Comparison of ENCODE assay signal across 16 mouse cellular contexts in the genomic region with DNA sequence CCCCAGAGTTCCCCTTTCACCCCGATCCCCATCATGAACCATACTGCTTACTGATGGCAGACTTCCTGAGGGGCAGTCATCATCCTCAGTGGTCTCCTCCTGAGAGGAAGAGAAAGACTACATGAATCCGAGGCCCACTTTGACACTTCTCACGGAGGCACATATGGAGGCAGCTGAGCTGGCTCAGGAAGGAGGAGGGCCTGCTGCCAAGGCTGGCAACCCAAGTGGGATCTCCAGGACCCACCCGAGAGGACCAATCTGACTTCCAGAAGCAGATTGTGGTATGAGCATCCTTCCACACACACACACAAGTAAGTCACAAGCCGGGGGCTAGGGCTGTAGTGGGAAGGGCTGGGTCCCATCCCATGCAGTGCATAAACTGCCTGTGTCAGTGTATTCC. TPM values are rescaled to one million over a fixed set of nuclear protein-coding genes. Genes with fewer than 3 reads are reported as not detected.
DNase-seq lines count a peak whose midpoint lies in the region; ATAC-seq and TF ChIP-seq lines count a peak whose summit lies in the region.
"Had no signal": no experiment of that assay in that cellular context is flagged by ENCODE, and none has a peak within 500 bp of the region (broad histone marks: within the 10 kb centered on the region; RNA-seq: fewer than 3 reads in every experiment).

No protein-coding gene starts in this region.

- WGBS in hindbrain, postnatal 0 days, result 61% methylated on average over 5 of the region's 5 CpGs
- WGBS in hindbrain, embryonic 12.5 days, result 87% methylated on average over 5 of the region's 5 CpGs
- WGBS in forebrain, embryonic 16.5 days, result 57% methylated on average over 5 of the region's 5 CpGs

- H3K9me3 ChIP-seq in hindbrain, postnatal 0 days (ENCODE audit: low read length), result no peaks in the 10 kb centered on the region
- H3K9me3 ChIP-seq in hindbrain, embryonic 12.5 days (replicated peaks), result no peaks in the 10 kb centered on the region
- H3K9me3 ChIP-seq in forebrain, embryonic 16.5 days (ENCODE audit: control insufficient read depth, low read length), result no peaks in the 10 kb centered on the region
- H3K9me3 ChIP-seq: embryonic facial prominence, embryonic 10.5 days; heart, embryonic 15.5 days had no signal

- no peak overlapping the region for H3K9ac ChIP-seq in hindbrain, postnatal 0 days (replicated peaks; ENCODE audit: low read length)
- H3K9ac ChIP-seq in hindbrain, embryonic 12.5 days, result no peak overlapping the region
- no peak overlapping the region for H3K9ac ChIP-seq in forebrain, embryonic 16.5 days (replicated peaks; ENCODE audit: low read depth, low read length)
- H3K9ac ChIP-seq: heart, embryonic 15.5 days; hindbrain, embryonic 14.5 days had no signal

- no peak for TF ChIP-seq POLR2A in brain, embryonic 14.5 days (IDR thresholded peaks at IDR 0.05; ENCODE audit: borderline replicate concordance, extremely low read depth, insufficient read depth, insufficient read length, poor library complexity, severe bottlenecking)

- no peak overlapping the region for H3K27ac ChIP-seq in hindbrain, postnatal 0 days
- H3K27ac ChIP-seq in hindbrain, embryonic 12.5 days, result no peak overlapping the region
- H3K27ac ChIP-seq in forebrain, embryonic 16.5 days (ENCODE audit: low read length), result no peak overlapping the region
- H3K27ac ChIP-seq: embryonic facial prominence, embryonic 10.5 days; heart, adult 2 months; heart, embryonic 15.5 days; hindbrain, embryonic 14.5 days had no signal

- no peak for TF ChIP-seq CTCF in hindbrain, postnatal 0 days (IDR thresholded peaks at IDR 0.05; ENCODE audit: low read depth)
- TF ChIP-seq CTCF in brain, embryonic 14.5 days (IDR thresholded peaks at IDR 0.05; ENCODE audit: borderline replicate concordance, extremely low read depth, insufficient read depth, insufficient read length), result no peak

- no peaks in the 10 kb centered on the region for H3K4me1 ChIP-seq in hindbrain, postnatal 0 days (ENCODE audit: insufficient read depth, low read length)
- H3K4me1 ChIP-seq in hindbrain, embryonic 12.5 days, result no peaks in the 10 kb centered on the region
- peaks cover 7% of the 10 kb centered on the region; the same call in 1 of the 2 replicates for H3K4me1 ChIP-seq in forebrain, embryonic 16.5 days (replicated peaks; ENCODE audit: control insufficient read depth, insufficient read depth, low read length)
- H3K4me1 ChIP-seq: heart, embryonic 15.5 days had no signal

- H3K36me3 ChIP-seq in hindbrain, postnatal 0 days (ENCODE audit: insufficient read depth, low read length), result no peaks in the 10 kb centered on the region
- no peaks in the 10 kb centered on the region for H3K36me3 ChIP-seq in hindbrain, embryonic 12.5 days
- no peaks in the 10 kb centered on the region for H3K36me3 ChIP-seq in forebrain, embryonic 16.5 days (ENCODE audit: control insufficient read depth, insufficient read depth)
- H3K36me3 ChIP-seq: heart, embryonic 15.5 days had no signal

- DNase-seq in cerebellum, postnatal 36 days, result peak; percentile 31 to 35
- no peak for DNase-seq in cerebellum, adult 9-11 months
- no peak for DNase-seq in hindbrain, postnatal 0 days (ENCODE audit: low spot score)
- DNase-seq in brain, embryonic 14.5 days (ENCODE audit: low read depth), result peak; percentile 61
- no peak for DNase-seq in retina, embryonic 14.5 days (ENCODE audit: low spot score)
- DNase-seq: gastrocnemius, postnatal 14 days had no signal

- no peak overlapping the region for H3K4me2 ChIP-seq in hindbrain, postnatal 0 days (ENCODE audit: low read depth, low read length)
- H3K4me2 ChIP-seq in hindbrain, embryonic 12.5 days (replicated peaks), result no peak overlapping the region
- H3K4me2 ChIP-seq in forebrain, embryonic 16.5 days (ENCODE audit: low read length), result no peak overlapping the region
- H3K4me2 ChIP-seq: heart, embryonic 11.5 days; heart, embryonic 15.5 days; hindbrain, embryonic 14.5 days had no signal

- ATAC-seq in hindbrain, postnatal 0 days, result 0 out of 2 replicates have a peak, but pooled peaks have one; percentile 19
- no peak for ATAC-seq in hindbrain, embryonic 12.5 days (ENCODE audit: low FRiP score)
- ATAC-seq in forebrain, embryonic 16.5 days, result 0 out of 2 replicates have a peak, but pooled peaks have one; percentile 26
- ATAC-seq: intestine, embryonic 16.5 days had no signal

- H3K27me3 ChIP-seq in hindbrain, postnatal 0 days (ENCODE audit: insufficient read depth, low read length), result no peaks in the 10 kb centered on the region
- no peaks in the 10 kb centered on the region for H3K27me3 ChIP-seq in hindbrain, embryonic 12.5 days
- no peaks in the 10 kb centered on the region for H3K27me3 ChIP-seq in forebrain, embryonic 16.5 days (replicated peaks; ENCODE audit: control insufficient read depth, insufficient read depth, low read length)

- H3K4me3 ChIP-seq in hindbrain, postnatal 0 days (ENCODE audit: low read length), result no peak overlapping the region
- H3K4me3 ChIP-seq in hindbrain, embryonic 12.5 days, result no peak overlapping the region
- no peak overlapping the region for H3K4me3 ChIP-seq in forebrain, embryonic 16.5 days (replicated peaks; ENCODE audit: low read length)
- H3K4me3 ChIP-seq: embryonic facial prominence, embryonic 10.5 days; heart, adult 2 months; heart, embryonic 15.5 days had no signal

RNA-seq across cellular contexts. Expression of a gene that starts 11.9 kb away (rescaled TPM):
- 4.2 and 5.1 TPM in 2 replicates for total RNA-seq in hindbrain, postnatal 0 days (2014; rRNA removed)
- 2.5 and 3.5 TPM in 2 replicates for polyA plus RNA-seq in hindbrain, postnatal 0 days (2015; fragmentation: Nextera tagmentation; extraction: Ambion mirVana)
- polyA plus RNA-seq in hindbrain, embryonic 12.5 days (2016; fragmentation: Nextera tagmentation; extraction: Ambion mirVana), result 1.9 TPM in 2 replicates
- polyA plus RNA-seq in brain, embryonic 14.5 days (2012; rRNA removed), result 1.8 and 2.3 TPM in 2 replicates
- polyA plus RNA-seq in forebrain, embryonic 16.5 days (2015; fragmentation: Nextera tagmentation; extraction: Ambion mirVana), result 0.76 and 1.5 TPM in 2 replicates
- total RNA-seq: hematopoietic stem cell, adult 5-6 weeks had no signal

RNA-seq across cellular contexts. Expression of a gene that starts 14.0 kb away (rescaled TPM):
- 0.89 and 1.7 TPM in 2 replicates for total RNA-seq in hindbrain, postnatal 0 days (2014; rRNA removed)
- 2.3 TPM in 2 replicates for polyA plus RNA-seq in hindbrain, postnatal 0 days (2015; fragmentation: Nextera tagmentation; extraction: Ambion mirVana)
- 4.3 TPM in 2 replicates for polyA plus RNA-seq in hindbrain, embryonic 12.5 days (2016; fragmentation: Nextera tagmentation; extraction: Ambion mirVana)
- 2.1 and 2.3 TPM in 2 replicates for polyA plus RNA-seq in brain, embryonic 14.5 days (2012; rRNA removed)
- 1.6 and 1.8 TPM in 2 replicates for polyA plus RNA-seq in forebrain, embryonic 16.5 days (2015; fragmentation: Nextera tagmentation; extraction: Ambion mirVana)

RNA-seq across cellular contexts. Expression of a gene that starts 21.8 kb away (rescaled TPM):
- 27.8 and 35.8 TPM in 2 replicates for total RNA-seq in hindbrain, postnatal 0 days (2014; rRNA removed)
- polyA plus RNA-seq in hindbrain, postnatal 0 days (2015; fragmentation: Nextera tagmentation; extraction: Ambion mirVana), result 8.0 and 9.0 TPM in 2 replicates
- polyA plus RNA-seq in hindbrain, embryonic 12.5 days (2016; fragmentation: Nextera tagmentation; extraction: Ambion mirVana), result 7.2 and 9.5 TPM in 2 replicates
- polyA plus RNA-seq in brain, embryonic 14.5 days (2012; rRNA removed), result 7.3 and 8.7 TPM in 2 replicates
- polyA plus RNA-seq in forebrain, embryonic 16.5 days (2015; fragmentation: Nextera tagmentation; extraction: Ambion mirVana), result 9.0 and 12.5 TPM in 2 replicates

RNA-seq across cellular contexts. Expression of a gene that starts 25.1 kb away (rescaled TPM):
- 3.3 and 6.0 TPM in 2 replicates for total RNA-seq in hindbrain, postnatal 0 days (2014; rRNA removed)
- 4.2 and 4.6 TPM in 2 replicates for polyA plus RNA-seq in hindbrain, postnatal 0 days (2015; fragmentation: Nextera tagmentation; extraction: Ambion mirVana)
- 4.1 and 4.7 TPM in 2 replicates for polyA plus RNA-seq in hindbrain, embryonic 12.5 days (2016; fragmentation: Nextera tagmentation; extraction: Ambion mirVana)
- 5.2 and 6.7 TPM in 2 replicates for polyA plus RNA-seq in brain, embryonic 14.5 days (2012; rRNA removed)
- polyA plus RNA-seq in forebrain, embryonic 16.5 days (2015; fragmentation: Nextera tagmentation; extraction: Ambion mirVana), result 3.6 and 5.2 TPM in 2 replicates
- total RNA-seq: gastrocnemius, adult 18-20 months; gastrocnemius, postnatal 14 days; hematopoietic stem cell, adult 5-6 weeks had no signal
- polyA plus RNA-seq: heart, embryonic 11.5 days had no signal

RNA-seq across cellular contexts. Expression of a gene that starts 25.3 kb away (rescaled TPM):
- total RNA-seq in hindbrain, postnatal 0 days (2014; rRNA removed), result 84.9 and 89.7 TPM in 2 replicates
- polyA plus RNA-seq in hindbrain, postnatal 0 days (2015; fragmentation: Nextera tagmentation; extraction: Ambion mirVana), result 67.5 and 69.7 TPM in 2 replicates
- 106 and 108 TPM in 2 replicates for polyA plus RNA-seq in hindbrain, embryonic 12.5 days (2016; fragmentation: Nextera tagmentation; extraction: Ambion mirVana)
- polyA plus RNA-seq in brain, embryonic 14.5 days (2012; rRNA removed), result 121 and 126 TPM in 2 replicates
- polyA plus RNA-seq in forebrain, embryonic 16.5 days (2015; fragmentation: Nextera tagmentation; extraction: Ambion mirVana), result 90.0 and 93.9 TPM in 2 replicates

Comparison
In these comparisons a context has a peak if more than half of its experiments do, and no peak if none do; other contexts are left out.
1. DNase-seq: peak in cerebellum, postnatal 36 days (2 of 2) and brain, embryonic 14.5 days (single experiment); none in cerebellum, adult 9-11 months (single experiment), hindbrain, postnatal 0 days (single experiment) and retina, embryonic 14.5 days (single experiment).